Mouse (Mus musculus) forebrain, embryonic 15.5 days (tissue): ENCODE measurements at regions not wholly inside any gene's neighbourhood (a gene's known extent, or its start where the extent isn't known, plus 50 kb on each side); places are given as distances from the start of the nearest gene placed in this dataset.

Experiments
- ATAC-seq: fragments of 200-750 bp; cut with Nextera tagmentation; replicated peaks from 2 replicates; pipeline ENCODE4 v1.8.0; 2017; ENCODE audit warnings: mild to moderate bottlenecking, moderate TSS enrichment, moderate library complexity
- H3K27ac ChIP-seq: fragments of 300-500 bp; sonication (generic); replicated peaks from 2 replicates; pipeline ENCODE4 v1.5.1; 2015; ENCODE audit warnings: mild to moderate bottlenecking, inconsistent platforms
- H3K27me3 ChIP-seq: fragments of 300-500 bp; sonication (generic); 2 replicates; pipeline ENCODE4 v1.6.1; 2015; ENCODE audit warnings: inconsistent platforms
- H3K36me3 ChIP-seq: fragments of 300-500 bp; sonication (generic); 2 replicates; pipeline ENCODE4 v1.6.1; 2015; ENCODE audit warnings: mild to moderate bottlenecking, inconsistent platforms
- H3K4me1 ChIP-seq: fragments of 300-500 bp; sonication (generic); 2 replicates; pipeline ENCODE4 v1.6.1; 2015; ENCODE audit warnings: inconsistent platforms
- H3K4me2 ChIP-seq: fragments of 300-500 bp; sonication (generic); replicated peaks from 2 replicates; pipeline ENCODE4 v1.6.1; 2015; ENCODE audit warnings: mild to moderate bottlenecking, inconsistent platforms
- H3K4me3 ChIP-seq: fragments of 300-500 bp; sonication (generic); 2 replicates; pipeline ENCODE4 v1.5.1; 2015; ENCODE audit warnings: mild to moderate bottlenecking, inconsistent platforms
- H3K9ac ChIP-seq: fragments of 300-500 bp; sonication (generic); replicated peaks from 2 replicates; pipeline ENCODE4 v1.6.1; 2015; ENCODE audit warnings: mild to moderate bottlenecking, inconsistent platforms
- H3K9me3 ChIP-seq: fragments of 300-500 bp; sonication (generic); 2 replicates; pipeline ENCODE4 v1.6.1; 2016; ENCODE audit warnings: inconsistent platforms
- WGBS: fragments of 180-500 bp; shearing (Covaris S2); methylation state at CpG from one replicate; pipeline ENCODE4 v1.1.7; 2015; ENCODE audit warnings: mixed read lengths; 5-methylcytosine and 5-hydroxymethylcytosine counted together

DNA sequence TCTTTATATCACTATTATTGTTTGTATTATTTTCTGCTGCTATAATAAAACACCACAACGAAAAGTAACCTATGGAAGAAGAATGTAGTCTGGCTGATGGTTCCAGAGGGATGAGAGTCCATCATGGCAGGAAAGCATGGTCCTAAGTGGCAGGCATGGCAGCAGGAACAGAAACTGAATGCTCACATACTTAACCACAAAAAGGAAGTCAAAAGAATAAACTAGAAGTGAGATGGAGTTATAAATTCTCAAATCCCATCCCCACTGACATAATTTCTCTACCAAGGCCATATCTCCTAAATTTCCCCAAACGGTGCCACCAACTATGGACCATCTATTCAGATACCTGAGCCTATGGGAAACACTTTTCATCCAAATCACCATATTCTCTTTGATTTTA lies 408.7 kb upstream of the Cnksr2 start:
- ATAC-seq = no peak
- H3K9me3 ChIP-seq = no peaks in the 10 kb centered on the region
- H3K4me1 ChIP-seq = no peaks in the 10 kb centered on the region
- no peak overlapping the region for H3K27ac ChIP-seq
- no peak overlapping the region for H3K4me2 ChIP-seq
- H3K27me3 ChIP-seq = no peaks in the 10 kb centered on the region
- no peak overlapping the region for H3K4me3 ChIP-seq
- WGBS = 75% methylated on average over 2 of the region's 2 CpGs
- H3K36me3 ChIP-seq = no peaks in the 10 kb centered on the region
- H3K9ac ChIP-seq = no peak overlapping the region

DNA sequence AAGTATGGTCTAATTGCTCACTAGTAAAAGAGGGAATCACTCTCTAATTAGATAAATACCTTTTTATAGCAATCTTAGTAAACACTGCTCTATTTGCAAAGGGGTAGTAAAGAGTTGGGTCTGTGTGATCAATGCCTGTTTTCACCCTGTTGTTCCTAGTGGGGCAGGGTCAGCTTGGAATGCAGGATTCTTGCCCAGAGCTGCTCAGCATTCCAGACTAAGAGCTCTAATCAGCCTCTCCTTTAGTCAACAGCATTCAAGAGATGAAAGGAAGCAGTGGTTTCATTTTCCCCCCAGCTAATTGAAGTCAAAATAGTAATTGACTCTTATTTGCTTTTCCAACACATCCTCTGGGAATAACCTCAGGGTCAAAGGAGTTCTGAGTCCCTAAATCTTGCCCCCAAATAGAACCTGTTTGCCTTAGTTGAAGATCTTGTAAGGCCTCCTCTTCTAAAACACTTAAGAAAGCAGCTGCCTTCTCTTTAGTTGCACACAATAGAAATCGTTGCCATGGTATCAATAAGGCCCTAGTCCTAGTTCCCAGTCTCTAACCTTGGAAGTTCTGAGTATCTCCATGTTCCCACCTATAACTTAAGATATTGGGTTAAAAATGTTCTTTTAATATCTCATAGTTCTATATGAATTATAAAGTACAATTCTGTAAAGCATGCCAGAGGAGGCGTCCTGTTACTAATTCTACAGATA lies 380.6 kb upstream of the Cnksr2 start:
- no peak overlapping the region for H3K4me2 ChIP-seq
- no peak overlapping the region for H3K9ac ChIP-seq
- no peaks in the 10 kb centered on the region for H3K4me1 ChIP-seq
- WGBS = 41% methylated on average over 2 of the region's 2 CpGs
- H3K9me3 ChIP-seq = no peaks in the 10 kb centered on the region
- no peaks in the 10 kb centered on the region for H3K27me3 ChIP-seq
- no peak overlapping the region for H3K4me3 ChIP-seq
- ATAC-seq = 0 out of 2 replicates have a peak, but pooled peaks have one; percentile 66
- no peak overlapping the region for H3K27ac ChIP-seq
- no peaks in the 10 kb centered on the region for H3K36me3 ChIP-seq

DNA sequence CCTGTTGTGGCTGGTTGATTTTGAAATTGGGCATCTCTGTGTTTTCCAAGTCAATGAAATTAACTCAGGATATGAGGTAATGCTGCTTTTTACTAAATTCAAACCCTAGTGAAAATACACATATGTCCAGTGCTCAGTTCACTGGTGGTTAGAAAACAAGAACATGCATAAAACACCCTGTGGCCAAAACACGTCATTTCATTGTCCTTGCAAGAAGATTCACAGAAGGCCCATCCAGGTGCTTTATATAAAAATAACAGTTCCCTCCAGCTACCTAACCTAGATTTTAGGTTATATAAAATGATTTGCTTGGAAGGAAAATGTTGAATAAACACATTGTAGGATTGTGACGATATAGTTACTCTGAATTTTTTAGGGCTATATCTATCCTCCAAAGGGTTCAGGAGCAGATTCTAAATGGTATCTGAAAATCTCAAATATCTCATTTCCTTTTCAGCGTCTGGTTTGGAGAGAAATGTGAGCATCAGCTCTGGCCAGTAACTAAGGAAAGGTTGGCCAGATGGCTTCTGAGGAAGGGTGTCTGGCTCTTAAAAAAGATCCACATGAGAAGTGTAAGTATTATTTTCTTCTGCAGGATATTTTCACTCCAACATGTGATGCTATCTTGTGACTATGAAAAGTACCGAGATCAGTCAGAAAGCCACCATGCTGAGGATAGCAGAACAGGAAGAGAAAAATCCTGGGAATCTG lies 351.2 kb upstream of the Cnksr2 start:
- Histone ChIP-seq H3K4me3 (no peak overlapping the region), H3K27me3 (no peaks in the 10 kb centered on the region), H3K9me3 (no peaks in the 10 kb centered on the region), H3K4me1 (no peaks in the 10 kb centered on the region), H3K36me3 (no peaks in the 10 kb centered on the region), H3K4me2 (no peak overlapping the region), H3K9ac (no peak overlapping the region), H3K27ac (no peak overlapping the region)
- ATAC-seq = no peak
- WGBS = 86% methylated on average over 4 of the region's 4 CpGs

DNA sequence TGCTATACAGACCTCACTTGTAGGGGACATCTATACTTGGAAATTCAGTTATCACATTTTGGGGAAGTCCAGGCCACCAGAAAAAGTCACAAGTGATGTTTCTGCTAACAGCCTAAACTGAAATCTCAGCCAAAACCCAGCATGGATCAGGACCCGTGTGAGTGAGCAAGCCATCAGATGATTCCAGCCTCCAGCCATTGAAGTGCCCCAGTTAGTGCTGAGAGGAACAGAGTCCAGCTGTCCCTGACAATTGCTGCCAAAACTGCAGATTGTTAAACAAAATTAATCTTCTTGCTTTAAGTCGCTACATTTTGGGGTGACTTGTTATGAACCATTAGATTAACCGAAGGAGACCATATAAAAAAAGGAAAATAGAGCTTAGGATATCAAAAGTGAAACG lies 332.7 kb upstream of the Cnksr2 start:
- no peaks in the 10 kb centered on the region for H3K27me3 ChIP-seq
- H3K4me2 ChIP-seq = no peak overlapping the region

DNA sequence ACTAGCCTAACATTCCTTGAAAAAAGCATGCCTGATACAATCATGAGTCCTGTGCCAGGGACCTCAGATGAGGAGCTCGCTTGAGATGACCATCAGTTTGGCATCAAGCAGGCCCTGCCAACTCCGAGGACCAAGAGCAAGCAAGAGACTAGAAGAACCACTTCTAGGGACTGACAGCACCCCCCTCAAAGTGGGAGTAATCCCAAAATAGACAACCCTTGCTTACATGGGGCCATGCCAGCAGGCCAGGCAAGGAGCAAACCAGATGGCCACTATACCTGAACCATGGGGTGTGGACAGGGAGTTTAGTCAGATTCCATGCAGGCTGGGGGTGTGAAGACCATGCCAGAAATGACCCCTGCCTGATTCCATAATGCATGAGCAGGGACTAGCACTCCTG lies 330.1 kb upstream of the Cnksr2 start:
- Histone ChIP-seq H3K4me3 (no peak overlapping the region), H3K36me3 (no peaks in the 10 kb centered on the region), H3K9ac (no peak overlapping the region), H3K4me2 (no peak overlapping the region), H3K4me1 (no peaks in the 10 kb centered on the region), H3K27ac (no peak overlapping the region), H3K9me3 (no peaks in the 10 kb centered on the region), H3K27me3 (no peaks in the 10 kb centered on the region)
- WGBS = 87% methylated on average over 2 of the region's 2 CpGs
- no peak for ATAC-seq

More for the DNA sequence above, 332.7 kb upstream of the Cnksr2 start:
- H3K9ac ChIP-seq = no peak overlapping the region
- WGBS = 71% methylated on average over 4 of the region's 4 CpGs
- H3K27ac ChIP-seq = no peak overlapping the region
- no peak overlapping the region for H3K4me3 ChIP-seq
- H3K36me3 ChIP-seq = no peaks in the 10 kb centered on the region
- no peaks in the 10 kb centered on the region for H3K4me1 ChIP-seq
- no peaks in the 10 kb centered on the region for H3K9me3 ChIP-seq
- ATAC-seq = no peak
